Comparison of ENCODE assay signal across 7 mouse cellular contexts in the genomic region with DNA sequence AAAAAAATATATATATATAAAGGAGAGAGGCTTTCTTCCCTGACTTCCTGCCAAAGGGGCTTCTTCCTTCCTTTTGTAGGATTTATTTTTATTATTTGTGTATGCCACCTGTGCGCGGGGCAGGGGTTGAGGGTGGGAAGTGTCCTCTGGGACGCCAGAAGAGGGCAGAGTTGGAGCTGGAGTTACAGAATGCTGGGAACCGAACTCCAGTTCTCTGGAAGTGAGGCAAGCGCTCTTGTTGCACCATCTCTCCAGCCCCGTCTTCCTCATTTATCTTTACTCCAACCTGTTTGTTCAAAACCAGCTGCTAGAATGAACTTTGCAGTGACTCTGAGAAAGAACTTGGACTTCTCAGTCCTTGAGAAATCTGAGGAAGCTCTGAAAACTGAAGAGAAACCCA. TPM values are rescaled to one million over a fixed set of nuclear protein-coding genes. Genes with fewer than 3 reads are reported as not detected.
DNase-seq lines count a peak whose midpoint lies in the region; ATAC-seq and TF ChIP-seq lines count a peak whose summit lies in the region.

No protein-coding gene starts in this region.

- no peak for TF ChIP-seq POLR2A in thymus, adult 2 months (IDR thresholded peaks at IDR 0.05; ENCODE audit: control insufficient read depth, extremely low read depth, insufficient read depth, low read length, poor library complexity)

- peak overlapping the region; percentile 73; the same call in 1 of the 2 replicates for H3K9ac ChIP-seq in forebrain, embryonic 11.5 days (ENCODE audit: low read length)
- no peak overlapping the region for H3K9ac ChIP-seq in midbrain, postnatal 0 days (replicated peaks; ENCODE audit: low read length, poor library complexity, severe bottlenecking)

- H3K27ac ChIP-seq in thymus, adult 2 months (ENCODE audit: control insufficient read depth, insufficient read depth, low read length): peak overlapping the region; percentile 97
- no peak overlapping the region for H3K27ac ChIP-seq in forebrain, embryonic 11.5 days (ENCODE audit: low read depth, low read length)
- peak overlapping the region; percentile 90 for H3K27ac ChIP-seq in limb, embryonic 10.5 days
- H3K27ac ChIP-seq in midbrain, postnatal 0 days (ENCODE audit: low read depth, low read length): peak overlapping the region; percentile 57

- peaks cover 44% of the 10 kb centered on the region for H3K4me1 ChIP-seq in thymus, adult 2 months (replicated peaks; ENCODE audit: control insufficient read depth, insufficient read depth, low read length)
- H3K4me1 ChIP-seq in forebrain, embryonic 11.5 days (replicated peaks; ENCODE audit: control insufficient read depth, insufficient read depth, low read length): 0 out of 2 replicates have a peak, but pooled peaks cover under 1% of the 10 kb centered on the region
- H3K4me1 ChIP-seq in limb, embryonic 10.5 days: peaks cover 21% of the 10 kb centered on the region
- H3K4me1 ChIP-seq in midbrain, postnatal 0 days (ENCODE audit: insufficient read depth, low read length): no peaks in the 10 kb centered on the region; the same call in 1 of the 2 replicates

- no peak for ATAC-seq in forebrain, embryonic 11.5 days (replicated peaks; ENCODE audit: low FRiP score)
- ATAC-seq in midbrain, postnatal 0 days (ENCODE audit: low FRiP score): no peak

- peak; percentile 31 for DNase-seq in thymus, adult 2 months
- no peak for DNase-seq in thymus, postnatal 25 days
- DNase-seq in forebrain, embryonic 11.5 days (ENCODE audit: low spot score): no peak
- DNase-seq in limb, embryonic 10.5 days (ENCODE audit: low spot score): no peak
- no peak for DNase-seq in midbrain, postnatal 0 days (ENCODE audit: low spot score)
- DNase-seq in ovary, postnatal 14 days (ENCODE audit: low spot score): no peak
- no peak for DNase-seq in B cell, adult 2 months

- H3K9me3 ChIP-seq in forebrain, embryonic 11.5 days (ENCODE audit: control insufficient read depth, low read length): no peaks in the 10 kb centered on the region
- no peaks in the 10 kb centered on the region for H3K9me3 ChIP-seq in limb, embryonic 10.5 days (replicated peaks)
- no peaks in the 10 kb centered on the region for H3K9me3 ChIP-seq in midbrain, postnatal 0 days (ENCODE audit: low read length)

- peak overlapping the region; percentile 59 for H3K4me2 ChIP-seq in forebrain, embryonic 11.5 days (ENCODE audit: low read depth, low read length, severe bottlenecking)
- peak overlapping the region; percentile 59 for H3K4me2 ChIP-seq in midbrain, postnatal 0 days (ENCODE audit: low read depth, low read length, poor library complexity, severe bottlenecking)

- H3K4me3 ChIP-seq in thymus, adult 2 months (ENCODE audit: control insufficient read depth, insufficient read depth, low read length): no peak overlapping the region
- peak overlapping the region; percentile 59 for H3K4me3 ChIP-seq in forebrain, embryonic 11.5 days (ENCODE audit: low read depth, low read length)
- H3K4me3 ChIP-seq in limb, embryonic 10.5 days: peak overlapping the region; percentile 64
- peak overlapping the region; percentile 43 for H3K4me3 ChIP-seq in midbrain, postnatal 0 days (ENCODE audit: low read depth, low read length)

- H3K36me3 ChIP-seq in thymus, adult 2 months (ENCODE audit: control insufficient read depth, insufficient read depth, low read length): no peaks in the 10 kb centered on the region
- H3K36me3 ChIP-seq in forebrain, embryonic 11.5 days (ENCODE audit: control insufficient read depth, insufficient read depth, low read length): no peaks in the 10 kb centered on the region
- H3K36me3 ChIP-seq in limb, embryonic 10.5 days: peaks cover 7% of the 10 kb centered on the region; the same call in 1 of the 2 replicates
- H3K36me3 ChIP-seq in midbrain, postnatal 0 days (ENCODE audit: insufficient read depth, low read length): no peaks in the 10 kb centered on the region

- H3K27me3 ChIP-seq in thymus, adult 2 months (ENCODE audit: control insufficient read depth, insufficient read depth, low read length): no peaks in the 10 kb centered on the region
- peaks cover 5% of the 10 kb centered on the region for H3K27me3 ChIP-seq in forebrain, embryonic 11.5 days (ENCODE audit: control insufficient read depth, insufficient read depth, low read length)
- peaks cover 40% of the 10 kb centered on the region for H3K27me3 ChIP-seq in limb, embryonic 10.5 days (ENCODE audit: low read depth, poor library complexity, severe bottlenecking)
- no peaks in the 10 kb centered on the region for H3K27me3 ChIP-seq in midbrain, postnatal 0 days (ENCODE audit: insufficient read depth, low read length)

- WGBS in thymus, adult 2 months: 8% methylated on average over 6 of the region's 6 CpGs
- 7% methylated on average over 6 of the region's 6 CpGs for WGBS in forebrain, embryonic 11.5 days
- 4% methylated on average over 6 of the region's 6 CpGs for WGBS in limb, embryonic 10.5 days
- 10% methylated on average over 6 of the region's 6 CpGs for whole genome bisulfite sequencing in midbrain, postnatal 0 days

- TF ChIP-seq CTCF in thymus, adult 2 months (IDR thresholded peaks at IDR 0.05; ENCODE audit: borderline replicate concordance, control insufficient read depth, extremely low read depth, insufficient read depth, low read length, poor library complexity): no peak
- TF ChIP-seq CTCF in midbrain, postnatal 0 days (IDR thresholded peaks at IDR 0.05): peak; percentile 41

RNA-seq across cellular contexts. Expression of a gene that starts 0.6 kb away (rescaled TPM):
- polyA plus RNA-seq in thymus, adult 2 months (2012; rRNA removed): 153 and 164 TPM in 2 replicates
- 30.4 and 35.1 TPM in 2 replicates for polyA plus RNA-seq in forebrain, embryonic 11.5 days (2014; fragmentation: Nextera tagmentation; extraction: Ambion mirVana)
- polyA plus RNA-seq in limb, embryonic 10.5 days (2016; fragmentation: Nextera tagmentation; extraction: Ambion mirVana): 33.0 and 37.7 TPM in 2 replicates
- total RNA-seq in midbrain, postnatal 0 days (2014; rRNA removed): 22.8 and 32.1 TPM in 2 replicates
- 58.2 and 67.2 TPM in 2 replicates for polyA plus RNA-seq in midbrain, postnatal 0 days (2015; fragmentation: Nextera tagmentation; extraction: Ambion mirVana)

RNA-seq across cellular contexts. Expression of a gene that starts 5.0 kb away (rescaled TPM):
- 1.4 and 2.9 TPM in 2 replicates for polyA plus RNA-seq in thymus, adult 2 months (2012; rRNA removed)
- 2.7 and 3.2 TPM in 2 replicates for polyA plus RNA-seq in forebrain, embryonic 11.5 days (2014; fragmentation: Nextera tagmentation; extraction: Ambion mirVana)
- polyA plus RNA-seq in limb, embryonic 10.5 days (2016; fragmentation: Nextera tagmentation; extraction: Ambion mirVana): 2.9 and 3.4 TPM in 2 replicates
- total RNA-seq in midbrain, postnatal 0 days (2014; rRNA removed): 60.8 and 94.4 TPM in 2 replicates
- polyA plus RNA-seq in midbrain, postnatal 0 days (2015; fragmentation: Nextera tagmentation; extraction: Ambion mirVana): 186 and 200 TPM in 2 replicates

RNA-seq across cellular contexts. Expression of a gene that starts 6.8 kb away (rescaled TPM):
- polyA plus RNA-seq in thymus, adult 2 months (2012; rRNA removed): 125 and 157 TPM in 2 replicates
- polyA plus RNA-seq in forebrain, embryonic 11.5 days (2014; fragmentation: Nextera tagmentation; extraction: Ambion mirVana): 1.1 and 1.6 TPM in 2 replicates
- polyA plus RNA-seq in limb, embryonic 10.5 days (2016; fragmentation: Nextera tagmentation; extraction: Ambion mirVana): 1.4 and 1.6 TPM in 2 replicates
- total RNA-seq in midbrain, postnatal 0 days (2014; rRNA removed): 2.2 and 2.5 TPM in 2 replicates
- polyA plus RNA-seq in midbrain, postnatal 0 days (2015; fragmentation: Nextera tagmentation; extraction: Ambion mirVana): 0.53 and 0.88 TPM in 2 replicates

RNA-seq across cellular contexts. Expression of a gene that starts 21.0 kb away (rescaled TPM):
- polyA plus RNA-seq in thymus, adult 2 months (2012; rRNA removed): 141 and 146 TPM in 2 replicates
- 52.2 and 56.4 TPM in 2 replicates for polyA plus RNA-seq in forebrain, embryonic 11.5 days (2014; fragmentation: Nextera tagmentation; extraction: Ambion mirVana)
- polyA plus RNA-seq in limb, embryonic 10.5 days (2016; fragmentation: Nextera tagmentation; extraction: Ambion mirVana): 88.3 and 109 TPM in 2 replicates
- 19.7 and 29.4 TPM in 2 replicates for total RNA-seq in midbrain, postnatal 0 days (2014; rRNA removed)
- polyA plus RNA-seq in midbrain, postnatal 0 days (2015; fragmentation: Nextera tagmentation; extraction: Ambion mirVana): 27.3 and 29.5 TPM in 2 replicates

RNA-seq across cellular contexts. Expression of a gene that starts 21.2 kb away (rescaled TPM):
- 166 and 181 TPM in 2 replicates for polyA plus RNA-seq in thymus, adult 2 months (2012; rRNA removed)
- polyA plus RNA-seq in forebrain, embryonic 11.5 days (2014; fragmentation: Nextera tagmentation; extraction: Ambion mirVana): 30.5 and 38.0 TPM in 2 replicates
- polyA plus RNA-seq in limb, embryonic 10.5 days (2016; fragmentation: Nextera tagmentation; extraction: Ambion mirVana): 63.0 and 66.4 TPM in 2 replicates
- total RNA-seq in midbrain, postnatal 0 days (2014; rRNA removed): 64.9 and 78.2 TPM in 2 replicates
- 40.7 and 50.9 TPM in 2 replicates for polyA plus RNA-seq in midbrain, postnatal 0 days (2015; fragmentation: Nextera tagmentation; extraction: Ambion mirVana)

Comparison
In these comparisons a context has a peak if more than half of its experiments do, and no peak if none do; other contexts are left out.
1. RNA of a gene that starts 5.0 kb away (polyA plus RNA-seq): 186 to 200 TPM in midbrain, postnatal 0 days; 2.9 to 3.4 TPM in limb, embryonic 10.5 days, 1.4 to 2.9 TPM in thymus, adult 2 months and 2.7 to 3.2 TPM in forebrain, embryonic 11.5 days; every median in the first group is over 10 times any median in the second.
2. RNA of a gene that starts 6.8 kb away (polyA plus RNA-seq): 125 to 157 TPM in thymus, adult 2 months; 1.1 to 1.6 TPM in forebrain, embryonic 11.5 days, 1.4 to 1.6 TPM in limb, embryonic 10.5 days and 0.53 to 0.88 TPM in midbrain, postnatal 0 days; every median in the first group is over 10 times any median in the second.